Mouse (Mus musculus): Measurements from ENCODE around the gene Wdr62.
A peak's percentile ranks its signal among the peaks of the same experiment; 100 is the strongest.

The Wdr62 gene

DNA sequence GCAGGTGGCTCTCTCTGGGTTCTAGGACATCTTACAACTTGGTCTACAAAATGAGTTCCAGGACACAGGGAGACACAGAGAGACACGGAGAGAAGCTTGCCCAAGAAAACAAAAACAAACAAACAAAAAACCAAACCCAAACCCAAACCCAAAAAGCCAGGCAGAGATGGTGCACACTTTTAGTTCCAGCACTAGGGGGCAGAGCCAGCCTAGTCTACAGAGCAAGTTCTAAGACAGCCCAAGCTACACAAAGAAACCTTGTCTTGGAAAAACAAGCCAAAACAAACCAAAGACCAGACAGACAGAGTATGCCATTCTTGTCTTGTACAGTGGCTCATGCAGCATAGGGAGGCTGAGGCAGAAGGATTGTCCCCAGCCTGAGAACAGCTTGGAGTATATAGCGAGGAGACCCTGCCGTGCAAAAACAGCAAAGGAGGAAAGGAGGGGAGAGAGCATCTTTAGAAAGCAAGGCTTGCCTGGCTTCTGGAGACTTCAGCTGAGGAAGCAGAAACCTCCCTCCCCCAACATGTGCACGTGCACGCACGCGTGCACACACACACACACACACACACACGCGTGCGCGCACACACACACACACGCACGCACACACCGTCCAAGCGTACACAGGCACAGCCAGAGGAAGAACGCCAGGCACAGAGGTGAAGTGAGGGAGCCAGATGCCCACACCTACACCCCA, 26.0 kb upstream of the Wdr62 start:
- no peak for DNase-seq (ENCODE audit: extremely low spot score, low spot score)

GRCm38 (mm10) chr7:30300914-30301313, 20.7 kb upstream of the Wdr62 start:
- DNase-seq (ENCODE audit: extremely low spot score, low spot score): peak; percentile 31

GRCm38 (mm10) chr7:30297266-30297665, 17.0 kb upstream of the Wdr62 start:
- no peak for DNase-seq (ENCODE audit: extremely low spot score, low spot score)

- DNase-seq (ENCODE audit: extremely low spot score, low spot score): no peak
These were observed 16.6 kb upstream of the Wdr62 start for GRCm38 (mm10) chr7:30296816-30297215.

- no peak for DNase-seq (ENCODE audit: extremely low spot score, low spot score)
These were observed 14.9 kb upstream of the Wdr62 start for GRCm38 (mm10) chr7:30295103-30295502.

GRCm38 (mm10) chr7:30294296-30294695, 14.1 kb upstream of the Wdr62 start:
- DNase-seq (ENCODE audit: extremely low spot score, low spot score): no peak

DNA sequence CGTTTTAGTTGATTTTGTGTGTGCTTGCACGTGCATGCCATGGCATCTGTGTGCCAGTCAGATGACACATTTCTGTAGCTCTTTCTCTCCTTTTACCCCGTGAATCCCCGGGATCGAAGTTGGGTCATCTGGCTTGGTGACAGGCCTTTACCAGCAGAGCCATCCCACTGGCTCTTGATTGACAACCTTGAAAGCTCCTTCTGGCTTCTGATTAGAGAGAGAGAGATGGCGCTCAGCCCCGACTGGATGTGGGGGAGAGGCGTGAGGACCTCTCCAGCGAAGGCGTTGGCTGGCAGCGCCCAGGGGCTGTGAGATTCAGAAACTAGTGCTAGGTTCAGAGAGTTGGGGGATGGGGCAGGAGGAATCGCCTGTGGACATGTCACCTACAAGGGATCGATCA, 13.6 kb upstream of the Wdr62 start:
- DNase-seq (ENCODE audit: extremely low spot score, low spot score): no peak

DNA sequence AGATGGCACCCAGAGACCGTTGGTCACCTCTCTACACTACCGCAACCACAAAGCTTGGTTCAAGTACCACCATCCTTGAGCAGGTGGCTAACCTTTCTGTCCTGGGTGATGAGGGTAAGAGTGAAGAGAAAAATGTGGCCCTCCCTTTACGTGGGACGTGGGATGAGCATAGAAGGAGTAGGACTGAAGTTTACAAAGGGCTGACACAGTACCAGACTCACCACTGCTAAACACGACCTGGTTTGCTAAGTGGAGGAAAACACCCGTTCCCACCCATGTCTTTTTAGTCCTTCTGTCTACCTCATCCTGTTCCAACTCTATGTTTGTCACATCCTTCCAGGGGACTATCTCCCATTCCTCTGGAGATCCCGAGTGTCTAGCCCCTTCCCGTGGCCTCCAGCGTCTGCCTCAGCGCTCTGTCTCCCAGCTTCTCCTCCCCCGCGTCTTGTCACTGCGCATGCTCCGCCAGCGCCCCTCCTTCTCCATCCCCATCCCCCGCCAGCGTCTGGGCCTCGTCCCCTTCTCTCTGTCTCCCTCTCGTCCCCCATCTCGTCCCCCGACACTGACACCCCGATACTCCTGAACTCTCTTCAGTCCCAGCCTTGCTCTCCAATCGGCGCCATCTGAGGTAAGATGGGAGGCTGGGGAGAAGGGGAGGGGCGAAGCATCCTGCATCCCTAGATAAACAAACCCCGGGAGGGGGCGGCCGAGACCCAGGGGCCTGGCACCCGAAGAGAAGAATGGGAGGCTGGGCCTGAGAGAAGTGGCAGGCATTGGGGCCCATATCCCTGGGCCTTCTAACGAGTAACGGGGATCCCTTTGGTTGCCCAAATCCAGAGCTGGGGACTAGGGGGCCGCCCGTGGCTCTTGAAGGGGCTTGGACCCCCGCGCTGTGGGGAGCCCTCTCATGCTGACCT, 11.3 kb upstream of the Wdr62 start, which contains the start of gene Clip3:
TSS of gene Clip3 (plus strand) at position 514 of the 917 bp plus-strand sequence.
- DNase-seq (ENCODE audit: extremely low spot score, low spot score): peak; percentile 83

GRCm38 (mm10) chr7:30289714-30290399, 9.6 kb upstream of the Wdr62 start:
- DNase-seq (ENCODE audit: extremely low spot score, low spot score): peak; percentile 30

DNA sequence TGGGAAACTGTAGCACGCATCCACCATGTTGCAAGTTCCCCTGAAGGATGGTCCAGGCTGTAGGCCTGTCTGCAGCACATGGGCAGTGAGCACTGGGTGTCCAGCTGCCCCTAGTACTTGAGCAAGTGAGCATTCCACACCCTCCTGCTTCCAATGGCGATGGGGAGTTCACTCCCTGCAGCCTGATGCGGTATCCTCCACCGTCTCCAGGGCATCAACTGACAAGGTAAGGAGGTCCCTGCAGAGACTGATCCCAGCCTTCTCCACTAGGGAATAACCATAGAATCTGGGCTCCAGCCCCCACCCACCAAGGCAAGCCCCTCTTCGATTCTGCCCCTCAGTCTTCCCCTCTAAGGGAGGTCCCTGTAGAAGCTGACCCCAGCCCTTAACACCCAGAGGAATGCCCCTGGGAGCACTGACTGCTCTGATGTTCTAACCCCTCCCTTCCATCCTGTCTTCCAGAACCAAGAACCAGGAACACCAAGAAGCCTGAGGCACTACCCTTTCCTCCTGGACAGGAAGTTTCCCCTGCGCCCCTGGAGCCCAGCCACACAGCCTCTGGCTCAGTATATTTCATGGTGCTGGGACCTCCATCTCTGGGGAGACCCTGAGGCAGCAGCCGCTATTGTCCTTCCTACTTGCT, 9.0 kb upstream of the Wdr62 start:
- no peak for DNase-seq (ENCODE audit: extremely low spot score, low spot score)

DNA sequence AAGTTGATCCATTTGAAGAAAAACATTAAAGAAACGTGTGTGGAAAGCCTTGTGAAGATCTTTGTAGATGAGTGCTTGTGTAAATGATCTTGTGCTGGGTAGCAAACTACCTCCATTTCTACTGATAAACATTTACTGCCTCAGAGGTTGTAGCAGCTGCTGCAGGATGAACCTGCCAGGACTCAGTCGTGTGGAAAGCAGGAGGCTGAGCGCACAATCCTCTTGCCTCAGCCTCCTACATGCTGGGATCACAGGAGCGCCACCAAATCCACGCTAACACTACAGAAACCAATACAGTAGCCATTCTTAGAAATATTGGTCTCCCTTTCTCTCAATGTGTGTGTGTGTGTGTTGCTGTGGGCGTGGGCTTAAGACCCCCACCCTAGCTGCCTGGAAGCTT, 7.8 kb upstream of the Wdr62 start:
- DNase-seq (ENCODE audit: extremely low spot score, low spot score): no peak

DNA sequence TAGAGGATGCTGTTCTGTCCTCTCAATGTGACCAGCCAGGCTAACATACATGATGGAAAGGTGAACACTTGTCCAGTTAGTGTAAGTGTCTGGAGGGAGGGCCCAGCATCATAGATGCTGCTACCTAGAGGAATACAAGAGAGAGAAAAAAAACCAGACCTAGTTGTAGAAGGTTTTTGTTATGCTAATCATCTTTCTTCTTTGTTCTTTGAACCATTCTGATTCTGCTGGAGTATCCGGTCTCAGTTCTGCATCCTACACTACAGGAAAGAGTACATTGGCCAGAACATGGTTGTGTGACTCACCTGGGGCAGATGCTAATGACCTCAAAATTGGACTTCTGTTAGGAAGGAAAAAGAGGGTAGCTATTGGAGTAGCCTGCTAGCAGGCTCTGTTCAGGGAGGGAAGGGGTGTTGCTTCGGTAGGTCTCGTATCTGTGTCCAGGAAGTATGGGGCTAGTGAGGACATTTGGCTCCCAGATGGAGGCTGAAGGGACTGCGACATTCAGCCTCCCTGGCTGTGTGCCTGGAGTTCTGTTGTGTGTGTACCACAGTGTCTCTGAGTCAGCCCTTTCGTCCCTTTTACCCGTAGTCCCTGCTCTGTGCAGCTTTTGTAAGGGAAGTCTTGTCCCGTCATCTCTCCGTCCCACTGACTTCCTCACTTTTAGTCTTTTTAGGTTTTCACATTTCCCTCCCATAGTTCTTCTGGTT, 6.6 kb upstream of the Wdr62 start:
- DNase-seq (ENCODE audit: extremely low spot score, low spot score): no peak

DNA sequence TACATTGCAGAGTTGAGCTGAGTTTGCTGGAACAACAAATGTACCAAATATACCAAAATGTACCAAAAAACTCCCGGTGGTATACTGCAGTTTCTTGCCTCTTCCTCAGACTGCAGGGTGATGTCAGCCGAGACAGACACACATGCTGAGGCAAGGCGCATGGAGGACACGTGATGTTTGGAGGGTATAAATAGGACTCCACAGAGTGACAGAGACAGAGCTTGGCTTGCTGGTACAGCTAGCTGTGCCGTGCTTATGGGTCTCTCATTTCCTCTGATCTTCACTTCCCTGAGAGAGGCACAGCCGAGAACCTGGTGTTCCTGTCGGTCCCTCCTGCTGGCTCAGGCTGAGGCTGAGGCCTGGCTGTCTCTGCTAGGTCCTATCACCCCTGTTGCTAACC, 2.5 kb upstream of the Wdr62 start:
- no peak for DNase-seq (ENCODE audit: extremely low spot score, low spot score)

DNA sequence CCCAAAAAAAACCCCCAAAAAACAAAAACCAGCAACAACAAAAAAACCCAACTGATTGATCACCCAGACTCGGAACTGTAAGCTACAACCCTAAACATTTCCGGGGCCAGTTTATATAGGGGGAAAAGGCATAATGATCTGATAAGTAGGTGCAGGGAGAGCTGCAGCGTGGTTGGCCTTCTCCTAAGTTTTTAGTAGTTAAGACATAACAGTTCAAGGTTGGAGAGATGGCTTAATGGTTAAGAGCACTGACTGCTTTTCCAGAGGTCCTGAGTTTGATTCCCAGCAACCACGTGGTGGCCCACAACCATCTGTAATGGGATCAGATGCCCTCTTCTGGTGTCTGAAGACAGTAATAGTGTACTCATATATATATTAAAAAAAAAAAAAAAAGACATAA, 1.3 kb upstream of the Wdr62 start:
- no peak for DNase-seq (ENCODE audit: extremely low spot score, low spot score)

DNA sequence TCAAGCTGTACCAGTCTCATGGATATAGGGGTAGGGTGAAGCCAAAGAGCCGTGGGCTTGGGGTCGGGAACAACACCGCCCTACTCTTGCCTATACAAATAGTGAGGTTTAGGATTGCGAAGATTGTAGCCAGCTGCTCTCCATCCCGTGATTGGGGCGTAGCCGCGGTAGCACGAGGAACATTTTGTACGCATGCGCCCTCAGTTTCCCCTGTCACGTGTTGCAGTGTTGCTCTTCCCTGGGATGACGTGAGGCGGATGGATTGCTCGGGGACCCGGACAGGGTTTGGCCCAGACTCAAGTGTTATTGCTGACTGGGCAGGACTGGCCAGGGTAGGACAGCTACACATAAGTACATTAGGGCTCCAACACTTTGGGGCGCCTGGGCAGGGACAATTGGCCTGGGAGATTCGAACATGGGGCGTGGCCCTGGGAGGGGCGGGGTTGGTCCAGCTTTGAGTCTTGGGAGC, 485 bp upstream of the Wdr62 start:
- peak; percentile 73 for DNase-seq (ENCODE audit: extremely low spot score, low spot score)

DNA sequence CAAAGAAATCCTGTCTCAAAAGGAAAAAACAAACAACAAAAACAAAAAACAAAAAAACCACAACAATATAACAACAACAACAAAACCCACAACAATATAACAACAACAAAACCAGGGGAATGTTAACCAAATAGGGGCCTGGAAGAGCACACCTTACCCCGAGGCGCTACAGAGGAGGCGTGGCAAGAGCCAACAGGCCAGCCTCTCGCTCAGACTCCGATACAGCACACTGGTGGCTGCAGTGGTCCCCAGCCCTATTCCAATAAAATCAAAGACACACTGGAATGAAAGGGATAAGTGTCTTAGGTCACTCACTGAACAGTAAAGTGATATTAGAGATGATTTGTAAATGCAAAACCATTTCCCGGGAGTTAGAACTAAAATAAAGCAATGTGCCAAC, 683 bp downstream of the Wdr62 start:
- no peak for DNase-seq (ENCODE audit: extremely low spot score, low spot score)

DNA sequence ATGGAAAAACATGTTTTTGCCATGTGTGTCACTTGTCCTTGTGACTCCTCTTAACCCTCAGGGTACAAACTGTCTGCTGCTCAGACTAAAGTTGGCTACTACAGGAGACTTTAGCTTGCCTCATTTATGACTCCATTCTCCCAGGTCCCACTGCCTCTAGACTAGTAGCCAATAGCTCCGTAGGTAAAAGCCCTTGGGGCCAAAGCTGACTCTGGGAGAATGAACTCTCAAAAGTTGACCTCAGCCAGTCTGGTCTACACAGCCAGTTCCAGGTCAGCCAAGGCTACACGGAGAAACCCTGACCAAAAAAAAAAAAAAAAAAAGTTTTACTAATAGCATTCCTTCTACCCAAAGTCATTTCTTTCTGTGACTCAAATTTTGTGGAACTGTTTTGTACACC, 1.3 kb downstream of the Wdr62 start:
- no peak for DNase-seq (ENCODE audit: extremely low spot score, low spot score)

DNA sequence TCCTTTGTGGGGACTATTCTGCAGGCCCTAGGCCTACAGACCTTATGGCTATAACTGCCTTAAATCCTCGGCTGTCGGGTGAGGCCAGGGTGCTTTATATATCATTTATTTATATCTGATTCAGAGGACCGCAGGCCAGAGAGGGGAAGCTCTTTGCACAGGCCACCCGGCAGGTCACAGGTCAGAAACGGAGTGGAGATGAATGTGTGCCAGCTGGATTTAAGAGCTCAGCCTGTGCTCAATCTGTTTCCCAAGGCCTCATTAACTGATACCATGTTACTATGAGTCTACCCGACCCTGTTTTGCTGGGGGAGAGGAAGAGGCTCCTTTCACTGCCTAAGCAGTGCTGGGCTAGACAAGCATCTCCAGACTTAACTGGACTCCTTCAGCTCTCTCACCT, 5.8 kb downstream of the Wdr62 start:
- no peak for DNase-seq (ENCODE audit: extremely low spot score, low spot score)

GRCm38 (mm10) chr7:30269641-30270040, 10.6 kb downstream of the Wdr62 start:
- no peak for DNase-seq (ENCODE audit: extremely low spot score, low spot score)

GRCm38 (mm10) chr7:30266780-30267179, 13.4 kb downstream of the Wdr62 start:
- no peak for DNase-seq (ENCODE audit: extremely low spot score, low spot score)

DNA sequence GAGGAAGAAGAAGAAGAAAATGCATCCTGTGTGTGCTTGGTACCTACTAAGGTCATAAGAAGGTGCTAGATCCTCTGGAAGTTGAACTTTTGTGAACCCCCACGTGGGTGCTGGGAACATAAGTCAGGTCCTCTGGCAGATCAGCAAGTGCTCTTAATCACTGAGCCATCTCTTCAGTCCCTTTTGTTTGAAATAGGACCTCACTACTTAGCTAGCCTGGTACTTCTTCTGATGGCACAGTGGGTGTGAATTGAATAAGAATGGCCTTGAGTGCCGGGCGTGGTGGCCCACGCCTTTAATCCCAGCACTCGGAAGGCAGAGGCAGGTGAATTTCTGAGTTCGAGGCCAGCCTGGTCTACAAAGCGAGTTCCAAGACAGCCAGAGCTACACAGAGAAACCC, 14.3 kb downstream of the Wdr62 start:
- no peak for DNase-seq (ENCODE audit: extremely low spot score, low spot score)

All from neural tube, embryonic 10.5 days (tissue).